Mouse (Mus musculus): ENCODE data around the gene Rab29.
A peak's percentile ranks its signal among the peaks of the same experiment; 100 is the strongest.
"Not testable (repeated sequence)": the region's sequence is repeated elsewhere in the genome, so short reads cannot be mapped to it uniquely, and the experiment has no call there.

Gene Rab29

GRCm38 (mm10) chr1:131867093-131867945 lies at the start of gene Rab29:
Gene Rab29, plus strand, starts transcription at chr1:131867224.
- DNase-seq (ENCODE audit: low spot score) = peak; percentile 83

GRCm38 (mm10) chr1:131820353-131820752 lies 46.7 kb upstream of the Rab29 start:
- not testable (repeated sequence) for DNase-seq (ENCODE audit: low spot score)

- DNase-seq (ENCODE audit: low spot score) = no peak
Measured at GRCm38 (mm10) chr1:131820887-131821328, 46.1 kb upstream of the Rab29 start.

- no peak for DNase-seq (ENCODE audit: low spot score)
Measured at GRCm38 (mm10) chr1:131822292-131822691, 44.7 kb upstream of the Rab29 start.

- no peak for DNase-seq (ENCODE audit: low spot score)
Measured at GRCm38 (mm10) chr1:131822856-131823492, 44.0 kb upstream of the Rab29 start.

GRCm38 (mm10) chr1:131823563-131823962 lies 43.5 kb upstream of the Rab29 start:
- no peak for DNase-seq (ENCODE audit: low spot score)

GRCm38 (mm10) chr1:131824528-131825181 lies 42.4 kb upstream of the Rab29 start:
- DNase-seq (ENCODE audit: low spot score) = no peak

- DNase-seq (ENCODE audit: low spot score) = no peak
Measured at GRCm38 (mm10) chr1:131827207-131827786, 39.7 kb upstream of the Rab29 start, which contains the start of gene Slc41a1. Gene Slc41a1, plus strand, starts transcription at chr1:131827493.

GRCm38 (mm10) chr1:131827787-131828258 lies 39.2 kb upstream of the Rab29 start:
- peak; percentile 90 for DNase-seq (ENCODE audit: low spot score)

- peak; percentile 36 for DNase-seq (ENCODE audit: low spot score)
Measured at GRCm38 (mm10) chr1:131828297-131829126, 38.5 kb upstream of the Rab29 start.

- peak; percentile 39 for DNase-seq (ENCODE audit: low spot score)
Measured at GRCm38 (mm10) chr1:131829279-131829678, 37.7 kb upstream of the Rab29 start.

GRCm38 (mm10) chr1:131830561-131830960 lies 36.5 kb upstream of the Rab29 start:
- DNase-seq (ENCODE audit: low spot score) = no peak

- no peak for DNase-seq (ENCODE audit: low spot score)
Measured at GRCm38 (mm10) chr1:131830971-131831641, 35.9 kb upstream of the Rab29 start.

GRCm38 (mm10) chr1:131837035-131837434 lies 30.0 kb upstream of the Rab29 start:
- no peak for DNase-seq (ENCODE audit: low spot score)

- DNase-seq (ENCODE audit: low spot score) = peak; percentile 72
Measured at GRCm38 (mm10) chr1:131838542-131838941, 28.5 kb upstream of the Rab29 start.

- no peak for DNase-seq (ENCODE audit: low spot score)
Measured at GRCm38 (mm10) chr1:131839279-131839678, 27.7 kb upstream of the Rab29 start.

- DNase-seq (ENCODE audit: low spot score) = no peak
Measured at GRCm38 (mm10) chr1:131842221-131842620, 24.8 kb upstream of the Rab29 start.

- DNase-seq (ENCODE audit: low spot score) = no peak
Measured at GRCm38 (mm10) chr1:131843758-131844157, 23.3 kb upstream of the Rab29 start.

- DNase-seq (ENCODE audit: low spot score) = no peak
Measured at GRCm38 (mm10) chr1:131844883-131845282, 22.1 kb upstream of the Rab29 start.

GRCm38 (mm10) chr1:131846255-131846654 lies 20.8 kb upstream of the Rab29 start:
- peak; percentile 36 for DNase-seq (ENCODE audit: low spot score)

GRCm38 (mm10) chr1:131861811-131862210 lies 5.2 kb upstream of the Rab29 start:
- no peak for DNase-seq (ENCODE audit: low spot score)

Data from ovary, adult 18-20 months (tissue).